Mouse (Mus musculus): ENCODE data around the gene Kcnf1. TPM values are rescaled to one million over a fixed set of nuclear protein-coding genes. Genes with fewer than 3 reads are reported as not detected.

Kcnf1 gene
- total and polyA plus RNA-seq, 3 experiments, result not detected

Other genes with a start within 250 kb of the Kcnf1 start
- gene Pqlc3, start 176.5 kb downstream of the Kcnf1 start, total RNA-seq (2012; rRNA removed), result 6.4 and 8.9 TPM in 2 replicates
- gene Pqlc3, start 176.5 kb downstream of the Kcnf1 start, total RNA-seq (2014; rRNA removed), result 23.2 and 31.1 TPM in 2 replicates
- gene Pqlc3, start 176.5 kb downstream of the Kcnf1 start, polyA plus RNA-seq (2012; ENCODE audit: insufficient read length, low read depth), result 12.2 and 17.0 TPM in 2 replicates
- not detected in 2 replicates for gene 2410004P03Rik, start 165.2 kb downstream of the Kcnf1 start, total RNA-seq (2012; rRNA removed)
- not detected in 2 replicates for gene 2410004P03Rik, start 165.2 kb downstream of the Kcnf1 start, total RNA-seq (2014; rRNA removed)
- gene 2410004P03Rik, start 165.2 kb downstream of the Kcnf1 start, polyA plus RNA-seq (2012; ENCODE audit: insufficient read length, low read depth), result 0.09 TPM in 1 of 2 replicates, not detected in the other
- 359 and 526 TPM in 2 replicates for gene Pdia6, start 89.7 kb upstream of the Kcnf1 start, total RNA-seq (2012; rRNA removed)
- 408 and 443 TPM in 2 replicates for gene Pdia6, start 89.7 kb upstream of the Kcnf1 start, total RNA-seq (2014; rRNA removed)
- 382 and 481 TPM in 2 replicates for gene Pdia6, start 89.7 kb upstream of the Kcnf1 start, polyA plus RNA-seq (2012; ENCODE audit: insufficient read length, low read depth)
- 0.34 and 0.42 TPM in 2 replicates for gene Atp6v1c2, start 152.5 kb upstream of the Kcnf1 start, total RNA-seq (2012; rRNA removed)
- gene Atp6v1c2, start 152.5 kb upstream of the Kcnf1 start, total RNA-seq (2014; rRNA removed), result not detected in 2 replicates
- gene Atp6v1c2, start 152.5 kb upstream of the Kcnf1 start, polyA plus RNA-seq (2012; ENCODE audit: insufficient read length, low read depth), result 0.19 TPM in 2 replicates
- gene Nol10, start 171.6 kb upstream of the Kcnf1 start, total RNA-seq (2012; rRNA removed), result 10.9 and 14.4 TPM in 2 replicates
- gene Nol10, start 171.6 kb upstream of the Kcnf1 start, total RNA-seq (2014; rRNA removed), result 12.3 and 14.5 TPM in 2 replicates
- gene Nol10, start 171.6 kb upstream of the Kcnf1 start, polyA plus RNA-seq (2012; ENCODE audit: insufficient read length, low read depth), result 64.9 and 65.8 TPM in 2 replicates

Data from CH12.LX (cell line).